Mouse (Mus musculus) ES-Bruce4 (cell line): ENCODE data around the gene Myo15b. TPM values are rescaled to one million over a fixed set of nuclear protein-coding genes. Genes with fewer than 3 reads are reported as not detected.
A peak's percentile ranks its signal among the peaks of the same experiment; 100 is the strongest.

Experiments
- H3K27ac ChIP-seq: 2 replicates; pipeline ENCODE4 v1.5.1; 2012; ENCODE audit warnings: low read length, inconsistent platforms; ENCODE audit not compliant: insufficient read depth
- H3K27me3 ChIP-seq: 2 replicates; pipeline ENCODE4 v1.6.1; 2012; ENCODE audit warnings: mild to moderate bottlenecking, low read length, inconsistent platforms; ENCODE audit not compliant: control insufficient read depth, poor library complexity, insufficient read depth, severe bottlenecking
- H3K36me3 ChIP-seq: 2 replicates; pipeline ENCODE4 v1.6.1; 2012; ENCODE audit warnings: inconsistent platforms, mild to moderate bottlenecking, low read length, moderate library complexity; ENCODE audit not compliant: control insufficient read depth, poor library complexity, insufficient read depth, severe bottlenecking
- H3K4me1 ChIP-seq: one replicate; pipeline ENCODE4 v1.8.1; 2011; ENCODE audit warnings: low read length; ENCODE audit not compliant: control insufficient read depth, insufficient read depth
- H3K4me3 ChIP-seq: 2 replicates; pipeline ENCODE4 v1.5.1; 2011; ENCODE audit warnings: low read depth, mild to moderate bottlenecking, low read length
- H3K9ac ChIP-seq: 2 replicates; pipeline ENCODE4 v1.6.1; 2012; ENCODE audit warnings: low read depth, mild to moderate bottlenecking, inconsistent platforms; ENCODE audit not compliant: poor library complexity, severe bottlenecking
- H3K9me3 ChIP-seq: replicated peaks from 2 replicates; pipeline ENCODE4 v1.6.1; 2012; ENCODE audit warnings: mild to moderate bottlenecking, low read length, inconsistent platforms; ENCODE audit not compliant: control insufficient read depth, poor library complexity, insufficient read depth, severe bottlenecking
- CTCF ChIP-seq: IDR thresholded peaks from one replicate; pipeline ENCODE4 v1.8.1; 2011; ENCODE audit warnings: low read depth, low read length
- EP300 ChIP-seq: IDR thresholded peaks from 2 replicates; pipeline ENCODE4 v1.6.1; 2011; ENCODE audit warnings: low read depth, low read length; ENCODE audit not compliant: insufficient read depth
- POLR2A ChIP-seq: IDR thresholded peaks from one replicate; pipeline ENCODE4 v1.8.1; 2011; ENCODE audit warnings: low read length; ENCODE audit not compliant: insufficient read depth
- polyA plus RNA-seq: library from polyadenylated mRNA; stranded (reverse); fragments of >200 nt; gene quantifications from 2 replicates; pipeline ENCODE4 v1.2.4, GENCODE M21; 2011; ENCODE audit warnings: low read depth; ENCODE audit not compliant: missing spikeins, insufficient read depth, insufficient read length

The Myo15b gene
- polyA plus RNA-seq, 1 experiment, result 1.6 TPM

- no peaks in the 10 kb centered on the region for H3K9me3 ChIP-seq
- TF ChIP-seq POLR2A (no peak), EP300 (peak; percentile 99), CTCF (no peak)
- H3K4me1 ChIP-seq, result peaks cover 21% of the 10 kb centered on the region
- peak overlapping the region; percentile 95 for H3K27ac ChIP-seq
- H3K27me3 ChIP-seq, result no peaks in the 10 kb centered on the region
- H3K36me3 ChIP-seq, result no peaks in the 10 kb centered on the region
- H3K4me3 ChIP-seq, result peak overlapping the region; percentile 41
- H3K9ac ChIP-seq, result peak overlapping the region; percentile 33
Observed at GRCm38 (mm10) chr11:115830550-115831325, 27.5 kb upstream of the Myo15b start.

- Histone ChIP-seq H3K36me3 (no peaks in the 10 kb centered on the region), H3K9me3 (no peaks in the 10 kb centered on the region), H3K4me3 (0 out of 2 replicates have a peak overlapping the region, but pooled peaks have one; percentile 14), H3K27me3 (no peaks in the 10 kb centered on the region), H3K9ac (peak overlapping the region; percentile 33), H3K27ac (peak overlapping the region; percentile 95), H3K4me1 (peaks cover 25% of the 10 kb centered on the region)
- TF ChIP-seq CTCF (no peak), EP300 (peak; percentile 78)
Observed at GRCm38 (mm10) chr11:115831518-115831917, 26.7 kb upstream of the Myo15b start.

GRCm38 (mm10) chr11:115832064-115832463 lies 26.1 kb upstream of the Myo15b start:
- Histone ChIP-seq H3K4me3 (peak overlapping the region; percentile 36; the same call in 1 of the 2 replicates), H3K9ac (peak overlapping the region; percentile 33; the same call in 1 of the 2 replicates), H3K27me3 (no peaks in the 10 kb centered on the region), H3K27ac (peak overlapping the region; percentile 95), H3K4me1 (peaks cover 25% of the 10 kb centered on the region), H3K9me3 (no peaks in the 10 kb centered on the region), H3K36me3 (no peaks in the 10 kb centered on the region)
- TF ChIP-seq CTCF, result no peak
- TF ChIP-seq EP300, result no peak
- no peak for TF ChIP-seq POLR2A

GRCm38 (mm10) chr11:115832523-115832922 lies 25.7 kb upstream of the Myo15b start:
- peak; percentile 97 for TF ChIP-seq EP300
- TF ChIP-seq CTCF, result no peak
- peaks cover 23% of the 10 kb centered on the region for H3K4me1 ChIP-seq
- no peaks in the 10 kb centered on the region for H3K9me3 ChIP-seq
- H3K36me3 ChIP-seq, result no peaks in the 10 kb centered on the region
- H3K9ac ChIP-seq, result peak overlapping the region; percentile 33; the same call in 1 of the 2 replicates
- peak overlapping the region; percentile 36; the same call in 1 of the 2 replicates for H3K4me3 ChIP-seq
- H3K27me3 ChIP-seq, result no peaks in the 10 kb centered on the region
- peak overlapping the region; percentile 95 for H3K27ac ChIP-seq

- H3K4me1 ChIP-seq, result peaks cover 22% of the 10 kb centered on the region
- no peaks in the 10 kb centered on the region for H3K27me3 ChIP-seq
- peak overlapping the region; percentile 33; the same call in 1 of the 2 replicates for H3K9ac ChIP-seq
- no peaks in the 10 kb centered on the region for H3K9me3 ChIP-seq
- TF ChIP-seq CTCF, result no peak
- no peak for TF ChIP-seq POLR2A
- TF ChIP-seq EP300, result 0 out of 2 replicates have a peak, but pooled peaks have one; percentile 2
- H3K36me3 ChIP-seq, result no peaks in the 10 kb centered on the region
- H3K27ac ChIP-seq, result peak overlapping the region; percentile 65
- H3K4me3 ChIP-seq, result no peak overlapping the region; the same call in 1 of the 2 replicates
Observed at GRCm38 (mm10) chr11:115833021-115833513, 25.1 kb upstream of the Myo15b start.

GRCm38 (mm10) chr11:115834033-115834432 lies 24.2 kb upstream of the Myo15b start:
- Histone ChIP-seq H3K27ac (peak overlapping the region; percentile 65), H3K36me3 (no peaks in the 10 kb centered on the region), H3K27me3 (no peaks in the 10 kb centered on the region), H3K9me3 (no peaks in the 10 kb centered on the region), H3K9ac (0 out of 2 replicates have a peak overlapping the region, but pooled peaks have one; percentile 8), H3K4me3 (no peak overlapping the region), H3K4me1 (peaks cover 26% of the 10 kb centered on the region)
- TF ChIP-seq POLR2A (no peak), CTCF (no peak), EP300 (no peak)
